Mouse (Mus musculus) cerebellum, adult 9-11 months (tissue): ENCODE measurements around the gene Duox2.

Experiments used
- DNase-seq: peaks from one replicate; pipeline ENCODE4 v3.0.0; 2022

The Duox2 gene

GRCm38 (mm10) chr2:122301081-122301920 lies 3.1 kb upstream of the Duox2 start:
- peak; percentile 40 for DNase-seq

DNA sequence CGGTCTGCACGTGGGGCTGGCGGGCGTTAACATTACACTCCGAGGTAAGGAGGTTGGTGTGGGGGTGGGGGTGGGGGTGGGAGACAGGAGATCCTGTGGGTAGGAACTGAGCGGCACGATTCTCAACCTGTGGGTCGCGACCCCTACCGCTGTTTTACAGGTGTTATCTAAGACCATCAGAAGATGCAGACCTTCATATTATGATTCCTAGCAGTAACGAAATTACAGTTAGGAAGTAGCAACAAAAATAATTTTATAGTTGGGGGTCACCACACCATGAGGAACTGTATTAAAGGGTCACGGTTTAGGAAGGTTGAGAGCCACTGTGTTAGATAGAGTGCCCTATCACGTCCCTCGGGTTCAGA lies 2.4 kb upstream of the Duox2 start:
- DNase-seq = no peak

DNA sequence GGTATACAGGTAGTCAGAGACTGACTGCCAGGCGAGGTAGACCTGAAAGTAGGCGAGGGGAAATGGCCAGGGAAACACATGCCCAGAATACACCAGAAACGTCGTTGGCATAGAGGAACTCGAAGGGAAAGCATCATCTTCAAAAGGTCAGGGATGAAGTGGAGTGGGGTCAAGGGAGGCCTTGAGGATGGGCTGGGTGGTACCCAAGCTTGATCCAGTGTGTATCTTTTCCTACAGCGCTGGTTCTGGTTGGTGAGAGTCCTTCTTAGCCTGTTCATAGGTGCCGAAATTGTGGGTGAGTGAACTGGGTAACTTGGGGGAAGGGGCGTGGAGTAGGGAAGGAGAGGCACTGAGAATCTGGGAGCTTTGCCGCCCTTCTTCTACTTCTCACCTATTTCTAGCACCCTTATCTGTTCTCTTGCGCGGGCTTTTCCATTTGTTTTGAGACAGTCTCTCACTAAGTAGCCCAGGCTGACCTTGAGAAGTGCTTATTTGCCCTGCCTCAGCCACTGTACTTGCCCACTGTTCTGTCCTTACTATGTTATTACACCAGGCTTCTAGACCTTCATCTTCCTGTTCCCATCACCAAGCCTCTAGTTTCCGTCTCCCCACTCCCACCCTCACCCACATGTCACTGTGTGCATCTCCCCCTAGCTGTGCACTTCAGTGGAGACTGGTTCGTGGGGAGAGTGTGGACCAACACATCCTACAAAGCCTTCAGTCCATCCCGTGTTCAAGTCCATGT lies 1.8 kb upstream of the Duox2 start:
- no peak for DNase-seq

DNA sequence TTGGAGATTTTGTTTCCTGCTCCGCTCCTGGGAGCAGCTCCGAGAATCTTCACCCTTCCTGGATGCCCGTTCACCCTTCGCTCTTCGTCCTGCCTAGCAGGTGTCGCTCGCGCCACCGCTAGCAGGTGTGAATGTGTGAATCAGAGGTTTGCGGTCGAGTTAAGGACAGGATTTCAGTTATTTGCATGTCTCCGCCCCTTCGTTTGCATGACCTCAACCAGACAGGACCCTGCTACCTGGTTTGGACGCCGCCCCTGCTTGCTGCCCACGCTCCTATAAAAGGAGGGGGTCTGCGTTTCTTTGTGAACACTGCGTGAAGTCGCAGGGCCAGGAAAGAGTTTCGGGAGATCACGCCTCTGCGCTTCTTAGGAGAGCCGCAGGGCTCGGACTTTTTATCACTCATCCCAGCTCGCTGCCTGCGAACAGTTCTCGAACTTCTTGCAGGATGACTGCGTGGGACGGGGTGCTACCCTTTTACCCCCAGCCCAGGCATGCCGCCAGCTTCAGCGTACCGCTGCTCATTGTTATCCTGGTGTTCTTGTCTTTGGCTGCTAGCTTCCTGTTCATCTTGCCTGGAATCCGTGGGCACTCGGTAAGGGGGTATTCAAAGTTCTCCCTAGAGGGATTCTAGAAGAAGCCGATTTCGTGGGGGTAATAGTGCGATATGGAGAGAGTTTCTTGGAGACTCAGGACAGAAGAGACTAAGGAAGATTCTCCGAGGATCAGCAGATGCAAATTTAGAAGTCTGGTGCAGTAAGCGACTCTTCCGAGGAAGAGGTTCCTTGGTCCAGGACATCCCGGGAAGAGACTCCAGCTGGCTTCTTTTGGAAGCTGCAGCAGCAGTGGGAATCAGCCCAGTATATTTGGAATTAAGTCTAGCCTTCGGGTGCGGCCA lies 594 bp upstream of the Duox2 start, which contains the start of gene Duoxa2:
Duoxa2 (plus strand) TSS at position 305 of the 895 bp plus-strand sequence.
- DNase-seq = no peak

DNA sequence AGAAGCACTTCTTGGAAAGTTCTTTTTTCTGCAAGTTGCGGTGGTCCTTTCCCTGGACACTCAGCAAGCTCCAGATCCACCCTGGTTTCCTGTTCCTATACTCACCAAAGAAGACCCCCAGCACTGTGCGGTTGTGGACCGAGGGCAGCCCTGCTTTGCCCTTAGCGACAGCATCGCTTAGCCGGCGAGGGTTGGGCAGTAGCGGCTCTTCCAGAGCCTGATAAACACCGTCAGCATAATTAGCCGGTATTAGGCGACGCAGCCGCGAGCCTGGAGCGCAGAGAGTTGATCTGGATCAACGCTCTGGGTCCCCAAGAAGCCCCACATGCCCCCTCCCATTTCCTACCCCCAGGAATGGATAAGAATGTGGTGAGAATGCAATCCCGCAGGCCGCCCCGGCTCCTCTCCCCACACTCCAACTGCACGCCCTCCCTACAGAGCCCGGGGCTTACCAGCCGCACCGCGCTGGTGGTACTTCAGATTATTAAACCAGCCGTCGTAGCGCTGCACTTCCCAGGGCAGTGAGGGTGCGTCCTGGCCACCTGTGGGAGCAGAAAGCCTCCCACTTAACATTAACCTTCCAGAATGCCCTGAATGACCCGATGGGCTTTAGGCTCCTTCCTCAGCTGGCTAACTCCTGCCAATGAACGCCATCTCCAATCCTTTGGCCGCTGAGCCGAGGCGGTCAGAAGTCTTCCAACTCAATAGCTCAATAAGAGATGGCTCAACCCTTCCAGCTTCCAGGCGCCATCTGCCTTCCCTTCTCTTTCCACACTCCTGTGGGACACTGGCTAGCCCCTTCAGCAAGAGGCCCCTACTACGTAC lies 766 bp downstream of the Duox2 start:
- no peak for DNase-seq

DNA sequence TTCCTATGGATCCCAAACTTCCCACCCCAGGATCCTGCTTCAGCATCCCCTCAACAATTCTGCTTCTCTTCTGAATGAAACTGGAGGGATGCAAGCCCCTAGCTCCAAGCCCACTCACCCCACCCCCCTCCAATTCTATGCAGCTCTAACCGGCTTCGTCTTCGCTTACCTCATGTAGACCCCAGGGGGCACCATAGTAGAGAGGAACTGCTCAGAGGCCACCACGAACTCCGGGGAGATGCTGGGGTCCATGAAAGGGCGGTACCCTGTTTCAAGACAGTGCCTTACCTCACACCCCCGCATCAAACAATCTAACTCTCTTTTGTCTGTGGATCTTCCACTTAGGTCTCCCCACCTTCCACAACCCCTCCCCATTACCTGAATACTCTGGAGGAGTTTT lies 3.3 kb downstream of the Duox2 start:
- no peak for DNase-seq

- no peak for DNase-seq
These were observed 12.1 kb downstream of the Duox2 start for GRCm38 (mm10) chr2:122286137-122286536.

DNA sequence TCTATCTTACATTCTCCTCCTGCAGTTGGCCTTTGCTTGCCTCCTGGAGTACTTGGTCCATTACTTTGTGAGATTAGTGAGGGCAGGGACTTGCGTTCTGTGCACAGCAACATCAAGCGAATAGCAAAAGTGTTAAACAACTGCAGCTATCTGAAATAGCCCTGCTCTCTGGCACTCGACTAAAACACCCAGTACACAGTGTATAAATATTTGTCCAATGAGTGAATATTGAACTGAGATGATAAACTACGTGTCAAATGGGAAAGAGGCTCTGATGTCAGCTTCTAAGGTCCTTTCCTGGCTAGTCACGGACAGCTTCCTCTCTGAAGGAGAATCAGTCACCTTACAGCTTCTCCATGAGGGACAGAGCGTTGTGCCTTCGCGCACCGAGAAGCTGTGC lies 14.2 kb downstream of the Duox2 start:
- DNase-seq = no peak

DNA sequence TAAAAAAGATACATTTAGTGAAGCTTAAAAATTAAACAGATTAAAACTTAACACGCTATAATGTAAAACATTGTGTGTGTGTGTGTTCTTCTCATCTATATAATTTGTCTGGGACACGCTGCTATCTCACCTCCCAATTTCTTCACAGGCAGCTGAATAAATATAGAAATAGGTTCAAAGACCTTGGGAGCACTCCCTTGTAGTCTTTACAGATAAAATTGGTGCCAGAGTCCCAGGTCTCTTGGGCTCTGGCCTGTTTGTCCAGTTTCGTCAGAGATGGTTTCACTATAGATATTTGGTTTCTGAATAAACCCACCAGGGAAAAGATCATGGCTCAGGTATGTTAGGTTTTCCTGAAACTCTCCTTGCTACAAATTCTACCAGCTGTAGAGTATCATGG lies 19.5 kb downstream of the Duox2 start:
- DNase-seq = no peak

DNA sequence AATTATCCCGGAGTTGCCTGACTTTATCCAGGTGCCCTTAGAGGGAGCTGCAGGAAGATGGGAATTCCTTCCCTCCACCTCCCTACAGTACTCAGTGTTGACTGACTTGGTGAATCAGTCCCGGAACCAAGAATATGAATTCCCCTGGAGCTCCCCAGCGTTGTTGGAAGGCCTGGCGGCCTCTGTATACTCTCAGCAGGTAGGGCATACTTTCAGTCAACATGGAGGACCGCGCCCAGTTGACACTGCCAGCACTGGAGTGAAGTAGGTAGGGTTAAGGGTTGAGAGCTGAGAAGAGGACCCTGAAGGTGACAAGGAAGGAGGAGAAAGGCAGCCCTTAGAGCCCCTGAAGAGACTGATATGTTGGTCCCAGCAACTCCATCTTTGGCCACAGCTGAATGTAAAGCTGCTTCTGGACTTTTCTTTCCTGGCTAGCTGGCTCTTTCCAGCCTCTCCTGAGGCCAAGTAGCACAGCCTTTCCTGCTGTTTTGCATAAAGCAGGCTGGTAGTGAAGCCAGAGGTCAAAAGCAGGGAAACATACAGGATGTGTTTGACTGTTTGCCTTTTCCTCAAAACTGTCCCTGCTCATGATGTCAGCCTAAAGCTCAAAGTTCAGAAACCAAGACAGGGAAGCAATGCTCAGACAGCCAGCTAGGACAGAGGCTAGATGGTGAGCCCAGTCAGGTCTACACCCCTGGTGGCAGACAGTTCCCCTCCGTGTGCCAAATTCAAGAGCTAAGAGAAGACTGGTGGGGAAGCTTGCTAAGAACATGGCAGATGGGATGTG lies 31.6 kb downstream of the Duox2 start:
- no peak for DNase-seq

GRCm38 (mm10) chr2:122264690-122265089 lies 33.6 kb downstream of the Duox2 start:
- DNase-seq = no peak

DNA sequence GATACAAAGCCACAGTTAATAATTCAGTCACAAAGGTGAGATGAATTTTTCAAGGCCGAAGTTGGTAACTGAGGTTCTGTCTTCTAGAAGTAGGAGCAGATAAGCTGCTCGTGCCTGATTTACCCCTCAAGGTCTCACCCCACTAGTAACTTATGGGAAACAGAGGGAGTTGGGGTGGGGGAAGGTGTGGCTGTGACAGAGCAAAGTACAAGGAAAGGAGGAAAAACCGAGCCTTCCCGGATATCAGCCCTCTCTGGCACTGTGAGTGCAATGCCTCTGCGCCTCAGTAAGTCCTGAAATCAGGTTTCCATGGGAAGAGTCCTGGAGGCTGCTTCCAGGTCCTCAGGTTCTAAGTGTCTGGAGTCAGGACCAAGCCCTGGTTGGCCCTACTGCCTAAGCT lies 37.5 kb downstream of the Duox2 start:
- DNase-seq = no peak

DNA sequence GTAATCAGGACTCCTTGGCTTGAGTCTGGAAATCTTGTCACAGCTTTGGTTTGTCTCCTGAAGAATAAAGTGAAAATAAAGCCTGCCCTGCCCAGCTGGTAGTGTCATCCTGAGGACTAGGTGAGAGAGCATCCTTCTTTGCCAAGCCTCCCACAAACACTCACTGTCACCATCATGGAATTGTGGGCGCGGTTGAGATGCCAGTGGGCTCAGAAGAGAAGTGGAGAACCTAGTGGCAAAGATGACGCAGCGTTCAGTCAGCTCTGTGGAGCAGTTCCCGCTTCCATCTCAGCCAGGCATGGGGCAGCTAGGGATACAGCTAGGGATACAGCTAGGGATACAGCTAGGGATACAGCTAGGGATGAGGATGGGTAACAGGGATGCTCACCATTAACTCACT lies 42.3 kb downstream of the Duox2 start:
- DNase-seq = no peak

DNA sequence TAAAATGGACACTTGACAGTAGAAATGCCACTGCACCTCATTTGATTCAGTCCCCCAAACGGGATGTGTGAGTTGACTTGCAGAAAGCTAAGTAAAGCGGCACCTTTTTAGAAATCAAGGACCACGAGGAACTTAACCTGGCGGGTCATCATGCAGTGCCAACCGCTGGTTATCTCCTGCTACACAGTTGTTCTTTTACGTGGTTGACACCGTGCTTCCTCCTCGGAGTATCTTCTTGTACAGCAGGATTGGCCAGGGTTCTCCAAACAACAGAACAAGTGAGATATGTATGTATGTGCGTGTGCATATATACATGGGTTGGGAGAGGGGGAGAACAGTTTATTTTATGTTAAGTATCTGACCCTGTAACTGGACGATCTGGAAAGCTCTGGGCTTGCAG lies 50.5 kb downstream of the Duox2 start:
- DNase-seq = no peak

- peak; percentile 77 for DNase-seq
These were observed 54.5 kb downstream of the Duox2 start for GRCm38 (mm10) chr2:122243671-122244131.

- DNase-seq = no peak
These were observed 56.3 kb downstream of the Duox2 start for GRCm38 (mm10) chr2:122241935-122242334.

- no peak for DNase-seq
These were observed 57.0 kb downstream of the Duox2 start for GRCm38 (mm10) chr2:122241226-122241625.

DNA sequence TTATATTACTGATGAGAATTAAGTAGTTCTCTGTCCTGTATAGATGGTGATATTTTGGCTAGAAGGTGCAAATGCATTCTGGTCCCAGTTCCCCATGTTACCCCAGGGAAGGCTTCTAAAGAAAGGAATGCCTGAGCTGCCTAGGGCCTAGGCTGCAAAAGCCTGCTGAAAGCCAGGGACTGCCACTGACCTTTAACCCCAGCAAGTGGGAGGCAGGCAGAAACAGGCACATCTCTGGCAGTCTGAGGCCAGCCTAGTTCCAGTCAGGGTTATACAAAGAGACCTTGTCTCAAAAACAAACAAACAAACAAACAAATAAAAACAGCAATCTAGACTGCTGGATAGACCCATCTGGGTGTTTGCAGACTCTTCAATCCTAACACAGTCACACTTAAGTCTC lies 57.5 kb downstream of the Duox2 start:
- no peak for DNase-seq

GRCm38 (mm10) chr2:122237891-122238470 lies 60.3 kb downstream of the Duox2 start:
- no peak for DNase-seq

GRCm38 (mm10) chr2:122236321-122236720 lies 61.9 kb downstream of the Duox2 start:
- no peak for DNase-seq

GRCm38 (mm10) chr2:122235425-122235824 lies 62.8 kb downstream of the Duox2 start:
- DNase-seq = peak; percentile 28
